Mouse (Mus musculus): ENCODE data around the gene Scrn2. TPM values are rescaled to one million over a fixed set of nuclear protein-coding genes. Genes with fewer than 3 reads are reported as not detected.

Gene Scrn2
- polyA plus RNA-seq, 1 experiment from 2014 or later = 30.5 TPM

- no peak for ATAC-seq (ENCODE audit: insufficient number of reproducible peaks, insufficient read depth, low FRiP score, low TSS enrichment)
- no peak overlapping the region for H3K9ac ChIP-seq
- H3K27ac ChIP-seq = no peak overlapping the region
- H3K4me1 ChIP-seq = no peaks in the 10 kb centered on the region
- H3K27me3 ChIP-seq = no peaks in the 10 kb centered on the region
- H3K4me3 ChIP-seq = no peak overlapping the region
- no peak overlapping the region for H3K4me2 ChIP-seq (replicated peaks)
- H3K9me3 ChIP-seq = no peaks in the 10 kb centered on the region
- WGBS = 91% methylated on average over 12 of the region's 12 CpGs
- H3K36me3 ChIP-seq = peaks cover 30% of the 10 kb centered on the region
Measured at GRCm38 (mm10) chr11:97065538-97066295, 36.0 kb downstream of the Scrn2 start.

- H3K4me3 ChIP-seq = no peak overlapping the region
- no peak overlapping the region for H3K9ac ChIP-seq
- H3K36me3 ChIP-seq = peaks cover 20% of the 10 kb centered on the region
- 46% methylated on average over 22 of the region's 22 CpGs for WGBS
- no peak overlapping the region for H3K4me2 ChIP-seq (replicated peaks)
- no peaks in the 10 kb centered on the region for H3K4me1 ChIP-seq
- ATAC-seq (ENCODE audit: insufficient number of reproducible peaks, insufficient read depth, low FRiP score, low TSS enrichment) = no peak
- no peaks in the 10 kb centered on the region for H3K27me3 ChIP-seq
- no peaks in the 10 kb centered on the region for H3K9me3 ChIP-seq
- no peak overlapping the region for H3K27ac ChIP-seq
Measured at GRCm38 (mm10) chr11:97066656-97067360, 37.1 kb downstream of the Scrn2 start.

GRCm38 (mm10) chr11:97069333-97069732 lies 39.6 kb downstream of the Scrn2 start:
- Histone ChIP-seq H3K9ac (no peak overlapping the region), H3K36me3 (peaks cover 17% of the 10 kb centered on the region), H3K9me3 (no peaks in the 10 kb centered on the region), H3K4me3 (no peak overlapping the region), H3K4me1 (no peaks in the 10 kb centered on the region), H3K4me2 (replicated peaks) (no peak overlapping the region), H3K27me3 (no peaks in the 10 kb centered on the region), H3K27ac (no peak overlapping the region)
- no peak for ATAC-seq (ENCODE audit: insufficient number of reproducible peaks, insufficient read depth, low FRiP score, low TSS enrichment)
- WGBS = 79% methylated on average over 1 of the region's 1 CpGs

GRCm38 (mm10) chr11:97069770-97070169 lies 40.0 kb downstream of the Scrn2 start:
- Histone ChIP-seq H3K27ac (no peak overlapping the region), H3K9me3 (no peaks in the 10 kb centered on the region), H3K27me3 (no peaks in the 10 kb centered on the region), H3K9ac (no peak overlapping the region), H3K4me2 (replicated peaks) (no peak overlapping the region), H3K36me3 (peaks cover 15% of the 10 kb centered on the region), H3K4me1 (no peaks in the 10 kb centered on the region), H3K4me3 (no peak overlapping the region)
- WGBS = 83% methylated on average over 2 of the region's 2 CpGs
- ATAC-seq (ENCODE audit: insufficient number of reproducible peaks, insufficient read depth, low FRiP score, low TSS enrichment) = no peak

DNA sequence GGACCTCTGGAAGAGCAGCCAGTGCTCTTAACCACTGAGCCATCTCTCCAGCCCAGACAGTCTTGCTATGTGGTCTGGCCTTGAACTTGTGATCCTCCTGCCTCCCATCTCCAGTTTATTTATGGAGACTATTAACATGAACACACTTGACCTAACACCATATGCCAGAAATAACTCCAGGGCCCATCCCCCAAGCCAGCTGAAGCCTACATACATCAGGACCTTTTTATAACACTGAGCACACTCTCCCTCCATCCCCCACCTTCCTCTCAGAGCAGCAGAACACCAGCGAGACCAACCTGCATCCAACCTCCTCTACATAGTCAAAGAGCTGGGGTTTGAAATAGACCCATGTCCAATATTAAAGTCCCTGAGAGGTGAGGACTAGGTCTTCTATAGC lies 41.4 kb downstream of the Scrn2 start:
- Histone ChIP-seq H3K27me3 (no peaks in the 10 kb centered on the region), H3K27ac (no peak overlapping the region), H3K4me2 (replicated peaks) (no peak overlapping the region), H3K9ac (no peak overlapping the region), H3K36me3 (peaks cover 15% of the 10 kb centered on the region), H3K4me3 (no peak overlapping the region), H3K9me3 (no peaks in the 10 kb centered on the region), H3K4me1 (no peaks in the 10 kb centered on the region)
- no peak for ATAC-seq (ENCODE audit: insufficient number of reproducible peaks, insufficient read depth, low FRiP score, low TSS enrichment)
- WGBS = 73% methylated on average over 1 of the region's 1 CpGs

DNA sequence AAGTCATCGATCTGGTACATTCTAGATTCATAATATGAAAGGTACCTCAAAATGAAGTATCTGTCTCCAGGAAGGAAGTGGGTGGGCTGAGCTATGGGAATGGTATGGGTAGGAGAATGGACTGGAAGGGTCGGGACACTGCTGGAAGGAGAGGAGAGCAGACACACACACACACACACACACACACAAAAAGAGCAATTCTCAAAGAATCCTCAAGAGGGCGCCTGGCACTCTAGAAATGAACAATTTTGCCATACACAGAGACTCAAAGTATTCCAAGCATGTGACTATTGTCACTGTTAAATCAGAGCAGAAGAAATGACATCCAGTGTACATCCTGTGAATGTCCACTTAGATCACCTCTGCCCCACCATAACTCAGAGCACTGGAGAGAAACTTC lies 42.8 kb downstream of the Scrn2 start:
- WGBS = 30% methylated on average over 3 of the region's 3 CpGs
- H3K27me3 ChIP-seq = no peaks in the 10 kb centered on the region

DNA sequence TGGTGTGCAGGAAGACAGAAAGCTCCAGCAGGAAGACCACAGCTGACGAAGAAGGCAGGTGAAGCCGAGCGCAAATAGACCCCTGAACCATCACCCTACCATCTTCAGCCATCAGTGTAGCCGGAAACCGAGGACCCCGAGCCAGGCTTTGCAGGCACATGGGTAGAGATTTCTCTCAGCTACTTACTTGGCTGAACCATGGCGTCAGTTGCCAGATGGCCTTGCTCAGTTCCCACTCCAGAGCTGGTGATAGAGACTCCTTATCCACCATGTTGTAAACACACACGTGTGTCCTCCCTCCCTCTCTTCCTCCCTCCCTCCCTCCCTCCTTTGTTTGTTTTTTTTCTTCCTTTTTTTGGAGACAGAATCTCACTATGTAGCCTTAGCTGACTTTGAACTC lies 44.5 kb downstream of the Scrn2 start:
- WGBS = 72% methylated on average over 8 of the region's 8 CpGs
- no peaks in the 10 kb centered on the region for H3K27me3 ChIP-seq
- ATAC-seq (ENCODE audit: insufficient number of reproducible peaks, insufficient read depth, low FRiP score, low TSS enrichment) = no peak
- no peak overlapping the region for H3K27ac ChIP-seq
- no peaks in the 10 kb centered on the region for H3K4me1 ChIP-seq
- H3K4me2 ChIP-seq (replicated peaks) = no peak overlapping the region
- no peaks in the 10 kb centered on the region for H3K9me3 ChIP-seq
- H3K4me3 ChIP-seq = no peak overlapping the region
- no peak overlapping the region for H3K9ac ChIP-seq
- H3K36me3 ChIP-seq = no peaks in the 10 kb centered on the region

More for the DNA sequence above, 42.8 kb downstream of the Scrn2 start:
- Histone ChIP-seq H3K4me2 (replicated peaks) (no peak overlapping the region), H3K36me3 (peaks cover 12% of the 10 kb centered on the region), H3K27ac (no peak overlapping the region), H3K9me3 (no peaks in the 10 kb centered on the region), H3K4me1 (no peaks in the 10 kb centered on the region), H3K4me3 (no peak overlapping the region), H3K9ac (no peak overlapping the region)
- ATAC-seq (ENCODE audit: insufficient number of reproducible peaks, insufficient read depth, low FRiP score, low TSS enrichment) = 0 out of 2 replicates have a peak, but pooled peaks have one; percentile 47

DNA sequence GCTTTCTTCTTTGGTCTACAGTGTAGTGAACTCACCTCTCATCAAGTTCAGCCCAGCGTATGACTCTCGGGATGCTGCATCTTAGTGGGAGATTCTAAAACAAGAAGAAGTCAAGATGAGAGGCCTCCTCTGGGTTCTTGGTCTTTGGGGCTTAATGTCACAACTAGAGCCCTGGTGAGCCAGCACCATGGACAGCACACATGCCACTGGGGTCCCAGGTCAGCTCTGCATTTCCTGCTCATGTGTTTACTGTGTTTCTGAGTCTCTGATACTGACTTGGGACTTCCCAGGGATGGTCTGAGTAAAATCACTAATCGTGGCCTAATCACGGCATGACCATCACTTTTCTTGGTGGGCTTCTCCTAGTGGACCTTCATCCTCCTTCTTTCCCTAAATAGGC lies 49.0 kb downstream of the Scrn2 start:
- Histone ChIP-seq H3K4me3 (no peak overlapping the region), H3K27me3 (0 out of 2 replicates have a peak, but pooled peaks cover 5% of the 10 kb centered on the region), H3K27ac (no peak overlapping the region), H3K4me1 (peaks cover 8% of the 10 kb centered on the region), H3K9ac (no peak overlapping the region), H3K9me3 (no peaks in the 10 kb centered on the region), H3K36me3 (no peaks in the 10 kb centered on the region), H3K4me2 (replicated peaks) (no peak overlapping the region)
- no peak for ATAC-seq (ENCODE audit: insufficient number of reproducible peaks, insufficient read depth, low FRiP score, low TSS enrichment)
- WGBS = 36% methylated on average over 4 of the region's 4 CpGs

DNA sequence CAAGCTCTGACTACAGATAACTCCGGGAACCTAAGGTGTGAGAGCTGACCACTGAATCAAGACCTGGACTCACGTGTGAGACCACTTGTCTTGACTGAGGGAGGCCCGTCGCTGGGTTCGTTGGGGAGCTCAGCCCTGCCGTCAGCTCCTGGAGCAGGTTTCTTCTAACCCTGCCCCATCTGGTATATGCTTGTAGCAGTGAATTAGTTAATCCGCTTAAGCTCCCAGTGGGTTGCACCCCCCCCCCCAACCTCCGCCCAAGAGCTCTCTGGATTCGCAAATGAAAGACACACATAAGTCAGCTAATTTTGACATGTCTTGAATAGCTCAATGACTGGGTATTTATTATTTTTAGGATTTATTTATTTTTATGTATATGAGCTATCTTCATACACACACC lies 50.6 kb downstream of the Scrn2 start:
- Histone ChIP-seq H3K27me3 (0 out of 2 replicates have a peak, but pooled peaks cover 7% of the 10 kb centered on the region), H3K36me3 (no peaks in the 10 kb centered on the region), H3K9ac (no peak overlapping the region), H3K4me2 (replicated peaks) (no peak overlapping the region), H3K9me3 (no peaks in the 10 kb centered on the region), H3K27ac (no peak overlapping the region), H3K4me3 (no peak overlapping the region), H3K4me1 (peaks cover 13% of the 10 kb centered on the region)
- ATAC-seq (ENCODE audit: insufficient number of reproducible peaks, insufficient read depth, low FRiP score, low TSS enrichment) = no peak
- WGBS = 18% methylated on average over 9 of the region's 9 CpGs

- ATAC-seq (ENCODE audit: insufficient number of reproducible peaks, insufficient read depth, low FRiP score, low TSS enrichment) = no peak
- Histone ChIP-seq H3K9ac (no peak overlapping the region), H3K9me3 (no peaks in the 10 kb centered on the region), H3K27me3 (0 out of 2 replicates have a peak, but pooled peaks cover 7% of the 10 kb centered on the region), H3K4me1 (peaks cover 13% of the 10 kb centered on the region), H3K4me2 (replicated peaks) (no peak overlapping the region; the same call in 1 of the 2 replicates), H3K36me3 (no peaks in the 10 kb centered on the region), H3K27ac (no peak overlapping the region), H3K4me3 (no peak overlapping the region)
- 40% methylated on average over 11 of the region's 11 CpGs for WGBS
Measured at GRCm38 (mm10) chr11:97082977-97083376, 53.2 kb downstream of the Scrn2 start.

Measured in embryonic facial prominence, embryonic 12.5 days (tissue).